Mouse (Mus musculus) heart, postnatal 0 days (tissue): Measurements from ENCODE around the gene Wdfy2.

ENCODE experiments used
- CTCF ChIP-seq: IDR thresholded peaks from 2 replicates; pipeline ENCODE4 v1.5.1; 2016; ENCODE audit warnings: antibody characterized with exemption, control low read depth, low read depth
- EP300 ChIP-seq: IDR thresholded peaks from 2 replicates; pipeline ENCODE4 v1.6.1; 2016; ENCODE audit warnings: antibody characterized with exemption, low read depth

DNA sequence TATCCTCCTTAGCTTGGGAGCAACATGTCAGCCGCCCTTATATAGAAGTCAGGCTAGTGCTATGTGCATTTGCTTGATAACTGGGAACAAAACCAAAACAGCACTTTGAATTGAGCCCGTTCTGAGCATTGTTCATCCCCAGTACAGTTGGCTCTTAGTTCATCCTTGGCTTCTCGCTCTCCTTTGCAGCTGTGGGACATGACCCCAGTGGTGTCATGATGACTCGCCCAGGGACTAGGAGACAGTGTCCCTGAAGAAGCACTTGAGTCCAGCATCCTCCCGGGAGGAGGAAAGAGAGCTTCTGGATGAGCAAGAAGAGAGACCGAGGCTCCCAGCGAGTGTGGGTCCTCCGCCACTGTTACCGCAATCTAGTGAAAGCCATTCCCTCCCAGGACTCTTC lies 118.6 kb downstream of the Wdfy2 start:
- TF ChIP-seq CTCF: no peak
- no peak for TF ChIP-seq EP300
